Mouse (Mus musculus): ENCODE measurements at regions not wholly inside any gene's neighbourhood (a gene's known extent, or its start where the extent isn't known, plus 50 kb on each side); places are given as distances from the start of the nearest gene placed in this dataset.
A peak's percentile ranks its signal among the peaks of the same experiment; 100 is the strongest.

- Histone ChIP-seq H3K27me3 (replicated peaks; ENCODE audit: control insufficient read depth, insufficient read depth, low read length) (no peaks in the 10 kb centered on the region), H3K9ac (ENCODE audit: low read length) (no peak overlapping the region), H3K36me3 (ENCODE audit: control insufficient read depth, insufficient read depth, low read length) (no peaks in the 10 kb centered on the region), H3K27ac (ENCODE audit: low read depth) (no peak overlapping the region), H3K4me3 (ENCODE audit: low read depth, low read length) (no peak overlapping the region), H3K4me1 (replicated peaks; ENCODE audit: control insufficient read depth, insufficient read depth, low read length) (no peaks in the 10 kb centered on the region), H3K9me3 (ENCODE audit: control insufficient read depth, low read length) (no peaks in the 10 kb centered on the region), H3K4me2 (ENCODE audit: low read length) (no peak overlapping the region)
- ATAC-seq (replicated peaks; ENCODE audit: low FRiP score, low TSS enrichment, low read depth): no peak
- WGBS: 52% methylated on average over 12 of the region's 12 CpGs
- no peak for DNase-seq (ENCODE audit: low spot score)
These were observed 132.8 kb upstream of the Myocd start for GRCm38 (mm10) chr11:65402460-65403154.

DNA sequence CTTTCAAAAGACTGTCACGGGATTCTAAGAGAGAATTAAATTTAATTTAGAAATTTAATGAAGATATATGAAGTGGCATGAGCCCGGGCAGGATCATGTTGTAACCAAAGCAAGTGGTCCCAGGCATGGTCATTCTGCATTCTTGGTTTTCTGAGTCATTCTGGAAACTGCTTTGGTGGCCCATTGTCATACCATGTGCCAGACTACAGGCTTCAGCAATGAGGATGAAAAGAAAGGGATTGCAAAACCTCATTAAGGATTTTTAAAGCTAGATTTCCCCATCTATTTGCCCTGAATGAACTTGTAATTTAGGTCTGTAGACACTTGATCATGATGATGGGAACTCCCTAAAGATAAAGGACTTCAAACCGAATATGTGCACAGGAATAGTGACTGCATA lies 119.4 kb upstream of the Myocd start:
- Histone ChIP-seq H3K36me3 (ENCODE audit: control insufficient read depth, insufficient read depth, low read length) (no peaks in the 10 kb centered on the region), H3K27me3 (replicated peaks; ENCODE audit: control insufficient read depth, insufficient read depth, low read length) (no peaks in the 10 kb centered on the region), H3K4me2 (ENCODE audit: low read length) (no peak overlapping the region), H3K9me3 (ENCODE audit: control insufficient read depth, low read length) (no peaks in the 10 kb centered on the region), H3K4me1 (replicated peaks; ENCODE audit: control insufficient read depth, insufficient read depth, low read length) (peaks cover 11% of the 10 kb centered on the region), H3K4me3 (ENCODE audit: low read depth, low read length) (no peak overlapping the region), H3K27ac (ENCODE audit: low read depth) (no peak overlapping the region), H3K9ac (ENCODE audit: low read length) (no peak overlapping the region)
- DNase-seq (ENCODE audit: low spot score): no peak
- WGBS: 81% methylated on average over 3 of the region's 3 CpGs
- no peak for ATAC-seq (replicated peaks; ENCODE audit: low FRiP score, low TSS enrichment, low read depth)

GRCm38 (mm10) chr11:65386291-65387061 lies 116.7 kb upstream of the Myocd start:
- 33% methylated on average over 14 of the region's 14 CpGs for WGBS
- peak overlapping the region; percentile 54; the same call in 1 of the 2 replicates for H3K27ac ChIP-seq (ENCODE audit: low read depth)
- H3K9ac ChIP-seq (ENCODE audit: low read length): no peak overlapping the region
- ATAC-seq (replicated peaks; ENCODE audit: low FRiP score, low TSS enrichment, low read depth) (no peak), DNase-seq (ENCODE audit: low spot score) (no peak)
- no peaks in the 10 kb centered on the region for H3K36me3 ChIP-seq (ENCODE audit: control insufficient read depth, insufficient read depth, low read length)
- H3K4me3 ChIP-seq (ENCODE audit: low read depth, low read length): no peak overlapping the region
- H3K27me3 ChIP-seq (replicated peaks; ENCODE audit: control insufficient read depth, insufficient read depth, low read length): no peaks in the 10 kb centered on the region
- H3K9me3 ChIP-seq (ENCODE audit: control insufficient read depth, low read length): no peaks in the 10 kb centered on the region
- H3K4me1 ChIP-seq (replicated peaks; ENCODE audit: control insufficient read depth, insufficient read depth, low read length): peaks cover 11% of the 10 kb centered on the region
- peak overlapping the region; percentile 8; the same call in 1 of the 2 replicates for H3K4me2 ChIP-seq (ENCODE audit: low read length)

DNA sequence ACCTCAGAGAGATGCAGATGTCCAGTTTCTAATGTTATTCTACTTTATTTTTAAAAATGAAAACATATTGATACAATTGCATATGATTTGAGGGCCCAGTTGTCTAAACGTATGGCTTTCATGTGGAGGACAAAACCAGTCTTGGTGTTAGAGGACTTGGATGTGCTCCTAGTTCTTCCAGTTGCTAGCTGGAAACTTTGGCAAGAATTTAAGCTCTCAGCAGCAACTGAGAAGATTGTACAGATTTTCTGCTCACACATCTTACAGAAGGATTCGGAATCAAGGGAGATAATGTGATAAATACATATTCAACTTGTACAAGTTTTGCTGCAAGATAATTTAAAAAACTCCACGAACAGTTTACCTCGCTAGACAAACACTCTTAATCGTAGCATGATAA lies 105.6 kb upstream of the Myocd start:
- Histone ChIP-seq H3K4me3 (ENCODE audit: low read depth, low read length) (no peak overlapping the region), H3K27ac (ENCODE audit: low read depth) (no peak overlapping the region), H3K27me3 (replicated peaks; ENCODE audit: control insufficient read depth, insufficient read depth, low read length) (no peaks in the 10 kb centered on the region), H3K36me3 (ENCODE audit: control insufficient read depth, insufficient read depth, low read length) (no peaks in the 10 kb centered on the region), H3K4me2 (ENCODE audit: low read length) (no peak overlapping the region), H3K9ac (ENCODE audit: low read length) (no peak overlapping the region), H3K9me3 (ENCODE audit: control insufficient read depth, low read length) (0 out of 2 replicates have a peak, but pooled peaks cover 4% of the 10 kb centered on the region), H3K4me1 (replicated peaks; ENCODE audit: control insufficient read depth, insufficient read depth, low read length) (no peaks in the 10 kb centered on the region; the same call in 1 of the 2 replicates)
- 86% methylated on average over 5 of the region's 5 CpGs for WGBS
- ATAC-seq (replicated peaks; ENCODE audit: low FRiP score, low TSS enrichment, low read depth): no peak
- no peak for DNase-seq (ENCODE audit: low spot score)

GRCm38 (mm10) chr11:65373136-65373535 lies 103.3 kb upstream of the Myocd start:
- H3K4me1 ChIP-seq (replicated peaks; ENCODE audit: control insufficient read depth, insufficient read depth, low read length): no peaks in the 10 kb centered on the region; the same call in 1 of the 2 replicates
- no peak overlapping the region for H3K4me2 ChIP-seq (ENCODE audit: low read length)
- no peak overlapping the region for H3K4me3 ChIP-seq (ENCODE audit: low read depth, low read length)
- H3K9ac ChIP-seq (ENCODE audit: low read length): no peak overlapping the region
- no peak for DNase-seq (ENCODE audit: low spot score)
- ATAC-seq (replicated peaks; ENCODE audit: low FRiP score, low TSS enrichment, low read depth): no peak
- H3K9me3 ChIP-seq (ENCODE audit: control insufficient read depth, low read length): 0 out of 2 replicates have a peak, but pooled peaks cover 4% of the 10 kb centered on the region
- H3K36me3 ChIP-seq (ENCODE audit: control insufficient read depth, insufficient read depth, low read length): no peaks in the 10 kb centered on the region
- no peak overlapping the region for H3K27ac ChIP-seq (ENCODE audit: low read depth)
- WGBS: 92% methylated on average over 4 of the region's 4 CpGs
- H3K27me3 ChIP-seq (replicated peaks; ENCODE audit: control insufficient read depth, insufficient read depth, low read length): no peaks in the 10 kb centered on the region

GRCm38 (mm10) chr11:65372309-65372811 lies 102.6 kb upstream of the Myocd start:
- H3K4me3 ChIP-seq (ENCODE audit: low read depth, low read length): no peak overlapping the region
- no peak overlapping the region for H3K27ac ChIP-seq (ENCODE audit: low read depth)
- H3K4me2 ChIP-seq (ENCODE audit: low read length): no peak overlapping the region
- no peaks in the 10 kb centered on the region for H3K27me3 ChIP-seq (replicated peaks; ENCODE audit: control insufficient read depth, insufficient read depth, low read length)
- 74% methylated on average over 9 of the region's 9 CpGs for WGBS
- 0 out of 2 replicates have a peak, but pooled peaks cover 4% of the 10 kb centered on the region for H3K9me3 ChIP-seq (ENCODE audit: control insufficient read depth, low read length)
- H3K9ac ChIP-seq (ENCODE audit: low read length): no peak overlapping the region
- ATAC-seq (replicated peaks; ENCODE audit: low FRiP score, low TSS enrichment, low read depth) (no peak), DNase-seq (ENCODE audit: low spot score) (no peak)
- no peaks in the 10 kb centered on the region for H3K36me3 ChIP-seq (ENCODE audit: control insufficient read depth, insufficient read depth, low read length)
- H3K4me1 ChIP-seq (replicated peaks; ENCODE audit: control insufficient read depth, insufficient read depth, low read length): no peaks in the 10 kb centered on the region; the same call in 1 of the 2 replicates

GRCm38 (mm10) chr11:65367825-65368224 lies 98.0 kb upstream of the Myocd start:
- H3K27me3 ChIP-seq (replicated peaks; ENCODE audit: control insufficient read depth, insufficient read depth, low read length): no peaks in the 10 kb centered on the region
- no peak overlapping the region for H3K4me2 ChIP-seq (ENCODE audit: low read length)
- H3K27ac ChIP-seq (ENCODE audit: low read depth): no peak overlapping the region
- 0 out of 2 replicates have a peak, but pooled peaks cover 4% of the 10 kb centered on the region for H3K9me3 ChIP-seq (ENCODE audit: control insufficient read depth, low read length)
- H3K4me3 ChIP-seq (ENCODE audit: low read depth, low read length): no peak overlapping the region
- 58% methylated on average over 5 of the region's 5 CpGs for WGBS
- H3K4me1 ChIP-seq (replicated peaks; ENCODE audit: control insufficient read depth, insufficient read depth, low read length): peaks cover 3% of the 10 kb centered on the region; the same call in 1 of the 2 replicates
- DNase-seq (ENCODE audit: low spot score): no peak
- H3K9ac ChIP-seq (ENCODE audit: low read length): no peak overlapping the region
- no peaks in the 10 kb centered on the region for H3K36me3 ChIP-seq (ENCODE audit: control insufficient read depth, insufficient read depth, low read length)
- no peak for ATAC-seq (replicated peaks; ENCODE audit: low FRiP score, low TSS enrichment, low read depth)

GRCm38 (mm10) chr11:65366677-65367370 lies 97.0 kb upstream of the Myocd start:
- Histone ChIP-seq H3K27me3 (replicated peaks; ENCODE audit: control insufficient read depth, insufficient read depth, low read length) (no peaks in the 10 kb centered on the region), H3K27ac (ENCODE audit: low read depth) (no peak overlapping the region), H3K9ac (ENCODE audit: low read length) (no peak overlapping the region), H3K4me2 (ENCODE audit: low read length) (no peak overlapping the region), H3K9me3 (ENCODE audit: control insufficient read depth, low read length) (0 out of 2 replicates have a peak, but pooled peaks cover 4% of the 10 kb centered on the region), H3K4me3 (ENCODE audit: low read depth, low read length) (no peak overlapping the region), H3K36me3 (ENCODE audit: control insufficient read depth, insufficient read depth, low read length) (no peaks in the 10 kb centered on the region), H3K4me1 (replicated peaks; ENCODE audit: control insufficient read depth, insufficient read depth, low read length) (peaks cover 3% of the 10 kb centered on the region; the same call in 1 of the 2 replicates)
- DNase-seq (ENCODE audit: low spot score) (no peak), ATAC-seq (replicated peaks; ENCODE audit: low FRiP score, low TSS enrichment, low read depth) (no peak)
- WGBS: 59% methylated on average over 8 of the region's 8 CpGs

Data from intestine, embryonic 14.5 days (tissue).